Mouse (Mus musculus) CH12.LX (cell line): ENCODE results near the gene Coq8a. TPM values are rescaled to one million over a fixed set of nuclear protein-coding genes. Genes with fewer than 3 reads are reported as not detected.

Experiments used
- DNase-seq: peaks from one replicate; pipeline ENCODE4 v3.0.0-alpha.2; 2013; ENCODE audit errors: extremely low read depth
- H3K27ac ChIP-seq: 2 replicates; pipeline ENCODE4 v1.5.1; 2012; ENCODE audit warnings: low read depth, mild to moderate bottlenecking, control low read depth, moderate library complexity; ENCODE audit not compliant: insufficient read depth
- H3K27me3 ChIP-seq: replicated peaks from 2 replicates; pipeline ENCODE3; 2012; ENCODE audit warnings: inconsistent platforms
- H3K36me3 ChIP-seq, 2 experiments: replicated peaks in 1 of 2; 2 replicates each; pipeline versions ENCODE3 to v1.6.1; 2012; ENCODE audit warnings: inconsistent platforms in 1 of 2, low read length in 1 of 2, mild to moderate bottlenecking in 1 of 2, mixed read lengths in 1 of 2, moderate library complexity in 1 of 2; ENCODE audit not compliant: control insufficient read depth in 1 of 2, insufficient read depth in 1 of 2
- H3K4me1 ChIP-seq, 2 experiments: 2 replicates each; pipeline ENCODE4 v1.6.1; 2012; ENCODE audit warnings: inconsistent platforms in 1 of 2, moderate library complexity in 1 of 2; ENCODE audit not compliant: insufficient read depth in 2 of 2, control insufficient read depth in 1 of 2
- H3K4me2 ChIP-seq: 2 replicates; pipeline ENCODE4 v1.6.1; 2012; ENCODE audit warnings: low read depth, mild to moderate bottlenecking, control low read depth; ENCODE audit not compliant: poor library complexity, insufficient read depth, severe bottlenecking
- H3K4me3 ChIP-seq, 3 experiments: fragments of 150-350 bp in 1 of 3; sonication (generic) in 1 of 3; replicated peaks in 1 of 3; 2 replicates each; pipeline versions ENCODE3 to v1.5.1; 2011 to 2012; ENCODE audit warnings: low read depth in 2 of 3, low read length in 2 of 3, mild to moderate bottlenecking in 2 of 3, moderate library complexity in 2 of 3, control low read depth in 1 of 3, improper control_type of control experiment in 1 of 3, inconsistent platforms in 1 of 3, mixed read lengths in 1 of 3; ENCODE audit not compliant: poor library complexity in 1 of 3
- H3K79me2 ChIP-seq: replicated peaks from 2 replicates; pipeline ENCODE4 v1.6.1; 2012; ENCODE audit warnings: mild to moderate bottlenecking, moderate library complexity; ENCODE audit not compliant: control insufficient read depth, poor library complexity, insufficient read depth, severe bottlenecking; ENCODE audit errors: extremely low read depth
- H3K9ac ChIP-seq: 2 replicates; pipeline ENCODE4 v1.6.1; 2012; ENCODE audit warnings: low read depth, mild to moderate bottlenecking, control low read depth, moderate library complexity; ENCODE audit not compliant: insufficient read depth
- H3K9me3 ChIP-seq: replicated peaks from 2 replicates; pipeline ENCODE3; 2012; ENCODE audit warnings: low read length, inconsistent platforms, mixed read lengths
- BHLHE40 ChIP-seq: IDR thresholded peaks from 2 replicates; pipeline ENCODE4 v1.6.1; 2011; ENCODE audit warnings: mild to moderate bottlenecking, low read depth, low read length, improper control_type of control experiment
- CTCF ChIP-seq, 2 experiments: IDR thresholded peaks in 1 of 2; conservative IDR thresholded peaks in 1 of 2; 2 replicates each; pipeline ENCODE4 v1.5.1; 2011 to 2012; ENCODE audit warnings: low read depth in 2 of 2, low read length in 2 of 2, improper control_type of control experiment in 1 of 2, inconsistent platforms in 1 of 2, mild to moderate bottlenecking in 1 of 2, moderate library complexity in 1 of 2
- E2F4 ChIP-seq: IDR thresholded peaks from 2 replicates; pipeline ENCODE4 v1.6.1; 2011; ENCODE audit warnings: low read depth, low read length, improper control_type of control experiment; ENCODE audit not compliant: insufficient replicate concordance
- EP300 ChIP-seq: IDR thresholded peaks from 2 replicates; pipeline ENCODE4 v1.6.1; 2011; ENCODE audit warnings: low read length, improper control_type of control experiment
- HCFC1 ChIP-seq: IDR thresholded peaks from 2 replicates; pipeline ENCODE4 v1.6.1; 2012; ENCODE audit warnings: low read depth, mild to moderate bottlenecking, inconsistent platforms, low read length, improper control_type of control experiment
- JUN ChIP-seq: IDR thresholded peaks from 2 replicates; pipeline ENCODE4 v1.6.1; 2011; ENCODE audit warnings: low read depth, mild to moderate bottlenecking, low read length, improper control_type of control experiment, moderate library complexity; ENCODE audit not compliant: insufficient read depth
- KAT2A ChIP-seq: IDR thresholded peaks from 2 replicates; pipeline ENCODE4 v1.6.1; 2012; ENCODE audit warnings: low read length, improper control_type of control experiment, inconsistent platforms; ENCODE audit not compliant: insufficient replicate concordance
- MAX ChIP-seq: IDR thresholded peaks from 2 replicates; pipeline ENCODE4 v1.6.1; 2011; ENCODE audit warnings: low read length, improper control_type of control experiment
- MAZ ChIP-seq: IDR thresholded peaks from 2 replicates; pipeline ENCODE4 v1.6.1; 2012; ENCODE audit warnings: low read depth, mild to moderate bottlenecking, inconsistent platforms, low read length, improper control_type of control experiment, moderate library complexity
- MEF2A ChIP-seq: IDR thresholded peaks from 2 replicates; pipeline ENCODE4 v1.6.1; 2014; ENCODE audit warnings: low read depth, mild to moderate bottlenecking, inconsistent platforms, low read length, improper control_type of control experiment, borderline replicate concordance
- MXI1 ChIP-seq: IDR thresholded peaks from 2 replicates; pipeline ENCODE4 v1.6.1; 2011; ENCODE audit warnings: mild to moderate bottlenecking, low read depth, low read length, improper control_type of control experiment
- MYC ChIP-seq: IDR thresholded peaks from 2 replicates; pipeline ENCODE4 v1.6.1; 2011; ENCODE audit warnings: low read depth, mild to moderate bottlenecking, improper control_type of control experiment, low read length
- NELFE ChIP-seq: IDR thresholded peaks from 2 replicates; pipeline ENCODE4 v1.6.1; 2011; ENCODE audit warnings: low read depth, low read length, improper control_type of control experiment
- PAX5 ChIP-seq: IDR thresholded peaks from 2 replicates; pipeline ENCODE4 v1.6.1; 2012; ENCODE audit warnings: low read length, inconsistent platforms, mixed read lengths
- RAD21 ChIP-seq: IDR thresholded peaks from 2 replicates; pipeline ENCODE4 v1.6.1; 2011; ENCODE audit warnings: low read depth, mild to moderate bottlenecking, low read length, improper control_type of control experiment, moderate library complexity
- RCOR1 ChIP-seq: conservative IDR thresholded peaks from 2 replicates; pipeline ENCODE4 v1.6.1; 2012; ENCODE audit warnings: low read depth, mild to moderate bottlenecking, inconsistent platforms, low read length, improper control_type of control experiment
- SMC3 ChIP-seq: IDR thresholded peaks from 2 replicates; pipeline ENCODE4 v1.6.1; 2011; ENCODE audit warnings: low read depth, low read length, improper control_type of control experiment
- TBP ChIP-seq: conservative IDR thresholded peaks from 2 replicates; pipeline ENCODE4 v1.6.1; 2011; ENCODE audit warnings: low read depth, low read length, improper control_type of control experiment
- TCF12 ChIP-seq: IDR thresholded peaks from 2 replicates; pipeline ENCODE4 v1.6.1; 2014; ENCODE audit warnings: low read depth, mild to moderate bottlenecking, inconsistent platforms, low read length, improper control_type of control experiment
- UBTF ChIP-seq: IDR thresholded peaks from 2 replicates; pipeline ENCODE4 v1.6.1; 2012; ENCODE audit warnings: low read depth, mild to moderate bottlenecking, inconsistent platforms, low read length, improper control_type of control experiment, moderate library complexity
- USF1 ChIP-seq: IDR thresholded peaks from 2 replicates; pipeline ENCODE4 v1.6.1; 2014; ENCODE audit warnings: low read depth, mild to moderate bottlenecking, inconsistent platforms, low read length, improper control_type of control experiment
- ZMIZ1 ChIP-seq: IDR thresholded peaks from 2 replicates; pipeline ENCODE4 v1.6.1; 2012; ENCODE audit warnings: low read depth, mild to moderate bottlenecking, inconsistent platforms, low read length, improper control_type of control experiment
- dilution Hi-C: fragments of 300-500 bp; cut with MboI; formaldehyde crosslinking; loops from 2 replicates; pipeline ENCODE4 v1.14.3; 2020; ENCODE audit warnings: low sequenced_read_pairs; ENCODE audit not compliant: extremely low pct_unique_long_range_greater_than_20kb, extremely low pct_ligation_motif_present
- in situ Hi-C: fragments of 300-500 bp; cut with MboI; formaldehyde crosslinking; loops from 3 replicates; pipeline ENCODE4 v1.14.3; 2019; ENCODE audit warnings: low sequenced_read_pairs, low pct_ligation_motif_present, low pct_unique_long_range_greater_than_20kb, mixed read lengths
- polyA plus RNA-seq: library from polyadenylated mRNA; unstranded; fragments of >175 nt; gene quantifications from 2 replicates; pipeline ENCODE4 v1.2.1, GENCODE M21; 2012; ENCODE audit warnings: low read depth; ENCODE audit not compliant: insufficient read length
- total RNA-seq, 2 experiments: library from RNA; depleted of rRNA; stranded (reverse); fragments of 300-350 nt in 1 of 2; fragments of >200 nt in 1 of 2; gene quantifications; 2 replicates each; pipeline ENCODE4 v1.2.3; 2012 to 2014

Gene Coq8a
- total and polyA plus RNA-seq, 3 experiments: 73.4 to 237 (median 88.1) TPM

DNA sequence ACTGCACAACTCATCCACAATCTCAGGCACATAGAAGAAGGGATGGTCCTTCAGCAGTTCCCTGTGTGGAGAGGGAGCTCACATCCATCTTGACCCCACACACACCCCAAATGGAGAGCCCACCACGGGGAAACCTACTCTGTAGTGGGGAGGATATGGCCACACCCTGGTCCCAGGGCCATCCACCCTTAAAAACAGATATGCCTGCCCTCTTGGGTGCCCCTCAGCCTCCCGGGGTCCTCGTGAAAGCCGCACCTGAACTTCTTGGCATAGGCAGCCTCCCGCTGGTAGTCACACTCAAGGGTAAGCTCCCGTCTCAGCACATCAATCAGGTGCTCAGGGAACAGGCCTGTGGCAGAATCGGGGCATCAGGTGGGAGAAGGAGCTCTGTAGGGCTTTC, 30.2 kb downstream of the Coq8a start:
- Histone ChIP-seq H3K4me2 (no peak overlapping the region), H3K27me3 (no peaks in the 10 kb centered on the region), H3K79me2 (no peaks in the 10 kb centered on the region), H3K9ac (no peak overlapping the region), H3K36me3 (peaks cover 90 to 96% of the 10 kb centered on the region in 2 experiments), H3K27ac (no peak overlapping the region), H3K9me3 (no peaks in the 10 kb centered on the region), H3K4me3 (no peak overlapping the region), H3K4me1 (no peaks in the 10 kb centered on the region)
- TF ChIP-seq USF1: no peak
- TF ChIP-seq ZMIZ1: no peak
- no peak for TF ChIP-seq JUN
- no peak for TF ChIP-seq SMC3
- no peak for TF ChIP-seq MXI1
- TF ChIP-seq EP300: no peak
- TF ChIP-seq MEF2A: no peak
- TF ChIP-seq KAT2A: no peak
- no peak for TF ChIP-seq CTCF (conservative IDR thresholded peaks at IDR 0.05 in 1 of 2, IDR thresholded peaks at IDR 0.05 in 1 of 2; ENCODE audit: low read depth in 2 of 2, low read length in 2 of 2)
- no peak for TF ChIP-seq RCOR1
- no peak for TF ChIP-seq MAZ
- no peak for TF ChIP-seq E2F4
- TF ChIP-seq RAD21: no peak
- TF ChIP-seq BHLHE40: no peak
- no peak for TF ChIP-seq TCF12
- TF ChIP-seq PAX5: no peak
- TF ChIP-seq MYC: no peak
- DNase-seq: no peak
- in situ Hi-C loops (no loop called here), dilution Hi-C loops (no loop called here)

DNA sequence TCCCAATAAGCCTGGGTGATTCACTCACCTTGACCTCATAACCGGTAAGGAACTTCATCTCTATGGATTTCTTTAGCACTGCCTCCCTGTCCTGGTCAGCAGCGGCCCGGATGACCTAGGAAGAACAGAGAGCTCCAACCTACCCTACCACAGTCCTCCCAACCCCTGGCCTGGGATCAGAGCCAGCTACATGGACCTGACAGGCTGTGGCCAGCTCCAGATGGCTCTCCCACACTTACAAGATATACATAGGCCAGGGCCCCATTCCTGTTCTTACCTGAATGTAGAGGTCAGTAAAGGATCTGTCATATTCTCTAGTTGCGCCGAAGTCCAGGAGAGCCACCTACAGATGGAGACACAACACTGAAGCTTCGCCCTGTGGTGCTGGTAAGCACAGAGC, 31.1 kb downstream of the Coq8a start:
- no peaks in the 10 kb centered on the region for H3K9me3 ChIP-seq
- no peak overlapping the region for H3K27ac ChIP-seq
- H3K9ac ChIP-seq: no peak overlapping the region
- H3K4me3 ChIP-seq: no peak overlapping the region
- H3K36me3 ChIP-seq: peaks cover 82 to 91% of the 10 kb centered on the region in 2 experiments
- no peaks in the 10 kb centered on the region for H3K79me2 ChIP-seq
- no peak for DNase-seq
- no peaks in the 10 kb centered on the region for H3K27me3 ChIP-seq
- TF ChIP-seq MAX (no peak), MEF2A (no peak), PAX5 (no peak), UBTF (no peak), TBP (no peak), JUN (no peak), NELFE (no peak), HCFC1 (no peak)
- TF ChIP-seq, all 38 proteins: peak for 0
- Histone ChIP-seq H3K4me1 (no peaks in the 10 kb centered on the region), H3K4me2 (no peak overlapping the region)
- dilution Hi-C loops: no loop called here
- in situ Hi-C loops: no loop called here
